Comparison of ENCODE assay signal across 14 mouse cellular contexts in the genomic region with DNA sequence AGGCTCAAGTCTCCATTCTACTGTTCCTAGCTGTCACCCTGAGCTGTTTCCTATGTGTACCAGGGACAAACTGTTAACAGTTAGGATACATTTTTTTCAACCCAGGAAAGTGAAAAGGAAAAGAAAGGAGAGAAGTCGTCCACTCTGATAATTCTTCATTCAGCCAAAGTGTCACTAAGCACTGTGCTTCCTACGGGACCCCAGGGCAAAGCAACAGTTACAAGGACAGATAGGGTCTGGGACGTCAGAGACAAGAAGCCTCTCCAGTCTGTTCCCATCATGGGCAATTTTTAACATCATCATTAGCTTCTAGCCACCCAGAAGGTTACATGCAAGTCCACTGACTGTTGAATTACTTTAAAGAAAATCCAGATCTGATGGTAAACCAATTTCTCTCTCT.
"Had no signal": no experiment of that assay in that cellular context is flagged by ENCODE, and none has a peak within 500 bp of the region (broad histone marks: within the 10 kb centered on the region; RNA-seq: fewer than 3 reads in every experiment).

No protein-coding gene starts in this region.

- H3K27ac ChIP-seq: kidney, embryonic 15.5 days; limb, embryonic 13.5 days; liver, embryonic 13.5 days had no signal

- H3K4me2 ChIP-seq: kidney, embryonic 15.5 days; limb, embryonic 13.5 days; liver, embryonic 13.5 days; neural tube, embryonic 15.5 days had no signal

- H3K9ac ChIP-seq: kidney, embryonic 15.5 days; limb, embryonic 13.5 days; liver, embryonic 13.5 days; neural tube, embryonic 15.5 days had no signal

- H3K9me3 ChIP-seq: kidney, embryonic 15.5 days; limb, embryonic 13.5 days; liver, embryonic 13.5 days; midbrain, embryonic 10.5 days; neural tube, embryonic 15.5 days had no signal

- H3K4me3 ChIP-seq: kidney, embryonic 15.5 days; limb, embryonic 13.5 days; liver, embryonic 13.5 days; midbrain, embryonic 10.5 days; myocyte; neural tube, embryonic 15.5 days had no signal

- H3K36me3 ChIP-seq: kidney, embryonic 15.5 days; limb, embryonic 13.5 days; liver, embryonic 13.5 days; neural tube, embryonic 15.5 days had no signal

- H3K27me3 ChIP-seq: neural tube, embryonic 15.5 days had no signal

- DNase-seq: kidney, adult 2 months; kidney, postnatal 14 days; left cerebral cortex, postnatal 4 days; liver, embryonic 13.5 days; lung, adult 18-20 months; midbrain, embryonic 14.5 days; right cerebral cortex, adult 18-20 months; right cerebral cortex, postnatal 25 days; thymus, postnatal 36 days had no signal
